Mouse (Mus musculus) liver, embryonic 14.5 days (tissue): Measurements from ENCODE around the gene Ntrk3. TPM values are rescaled to one million over a fixed set of nuclear protein-coding genes. Genes with fewer than 3 reads are reported as not detected.

ENCODE experiments used
- ATAC-seq: fragments of 200-750 bp; cut with Nextera tagmentation; 2 replicates; pipeline ENCODE4 v1.8.0; 2017; ENCODE audit warnings: moderate number of reproducible peaks, mild to moderate bottlenecking, moderate library complexity; ENCODE audit not compliant: insufficient read depth
- DNase-seq, 3 experiments: peaks; one replicate each; pipeline ENCODE4 v3.0.0-alpha.2; 2012 to 2013; ENCODE audit warnings: low read depth in 3 of 3, low spot score in 3 of 3
- H3K27ac ChIP-seq: fragments of 300-500 bp; sonication (generic); 2 replicates; pipeline ENCODE4 v1.5.1; 2014; ENCODE audit warnings: moderate library complexity, mild to moderate bottlenecking, control low read depth, inconsistent platforms
- H3K27me3 ChIP-seq: fragments of 300-500 bp; sonication (generic); 2 replicates; pipeline ENCODE4 v1.6.1; 2014; ENCODE audit warnings: mild to moderate bottlenecking, low read length, moderate library complexity; ENCODE audit not compliant: control insufficient read depth, insufficient read depth
- H3K36me3 ChIP-seq: fragments of 300-500 bp; sonication (generic); replicated peaks from 2 replicates; pipeline ENCODE4 v1.6.1; 2014; ENCODE audit warnings: low read depth; ENCODE audit not compliant: control insufficient read depth, insufficient read depth
- H3K4me1 ChIP-seq, 2 experiments: fragments of 200-500 bp in 1 of 2; fragments of 300-500 bp in 1 of 2; sonication (generic) in 1 of 2; replicated peaks; 2 replicates each; pipeline ENCODE4 v1.6.1; 2012 to 2014; ENCODE audit warnings: antibody characterized with exemption in 1 of 2, inconsistent platforms in 1 of 2, low read length in 1 of 2; ENCODE audit not compliant: control insufficient read depth in 2 of 2, insufficient read depth in 2 of 2
- H3K4me2 ChIP-seq: fragments of 300-500 bp; sonication (generic); 2 replicates; pipeline ENCODE4 v1.6.1; 2014; ENCODE audit warnings: low read depth, mild to moderate bottlenecking, control low read depth, moderate library complexity
- H3K4me3 ChIP-seq, 2 experiments: fragments of 200-500 bp in 1 of 2; fragments of 300-500 bp in 1 of 2; sonication (generic) in 1 of 2; 2 replicates each; pipeline ENCODE4 v1.5.1; 2012 to 2014; ENCODE audit warnings: low read depth in 2 of 2, low read length in 2 of 2, mild to moderate bottlenecking in 2 of 2, control low read depth in 1 of 2, inconsistent platforms in 1 of 2, moderate library complexity in 1 of 2; ENCODE audit not compliant: insufficient read depth in 1 of 2
- H3K9ac ChIP-seq: fragments of 300-500 bp; sonication (generic); replicated peaks from 2 replicates; pipeline ENCODE4 v1.6.1; 2014; ENCODE audit warnings: mild to moderate bottlenecking, control low read depth, moderate library complexity
- H3K9me3 ChIP-seq: fragments of 300-500 bp; sonication (generic); 2 replicates; pipeline ENCODE4 v1.6.1; 2016; ENCODE audit warnings: low read length, mixed read lengths; ENCODE audit not compliant: control insufficient read depth
- CTCF ChIP-seq: IDR thresholded peaks from 2 replicates; pipeline ENCODE4 v1.5.1; 2016; ENCODE audit warnings: antibody characterized with exemption, low read depth, control low read depth
- EP300 ChIP-seq: IDR thresholded peaks from 2 replicates; pipeline ENCODE4 v1.6.1; 2016; ENCODE audit warnings: antibody characterized with exemption, low read depth
- WGBS: fragments of 180-500 bp; shearing (Covaris S2); extraction: QIAGEN DNeasy Blood & Tissue Kit; methylation state at CpG from one replicate; pipeline ENCODE4 v1.1.7; 2014; ENCODE audit not compliant: insufficient replicate concordance; 5-methylcytosine and 5-hydroxymethylcytosine counted together
- polyA plus RNA-seq, 2 experiments: library from polyadenylated mRNA; depleted of rRNA in 1 of 2; stranded (reverse) in 1 of 2; unstranded in 1 of 2; fragments of >200 nt; fragmentation: Nextera tagmentation in 1 of 2; extraction: Ambion mirVana in 1 of 2; gene quantifications; 2 replicates each; pipeline versions ENCODE4 v1.2.1 to v1.2.3; 2012 to 2014

The Ntrk3 gene
- polyA plus RNA-seq, 2 experiments, result 0.14 to 0.25 TPM

- Histone ChIP-seq H3K4me2 (no peak overlapping the region), H3K36me3 (no peaks in the 10 kb centered on the region), H3K4me1 (no peaks in the 10 kb centered on the region), H3K27ac (no peak overlapping the region), H3K9ac (no peak overlapping the region), H3K9me3 (no peaks in the 10 kb centered on the region), H3K27me3 (no peaks in the 10 kb centered on the region), H3K4me3 (no peak overlapping the region)
- WGBS, result 54% methylated on average over 4 of the region's 4 CpGs
- ATAC-seq (no peak), DNase-seq (no peak)
- TF ChIP-seq CTCF, result no peak
- no peak for TF ChIP-seq EP300
Observed at GRCm38 (mm10) chr7:78400219-78400618, 337.6 kb downstream of the Ntrk3 start.

- no peaks in the 10 kb centered on the region for H3K9me3 ChIP-seq
Observed at GRCm38 (mm10) chr7:78398377-78398776, 339.4 kb downstream of the Ntrk3 start.

GRCm38 (mm10) chr7:78397215-78397614 lies 340.6 kb downstream of the Ntrk3 start:
- no peak overlapping the region for H3K4me2 ChIP-seq
- DNase-seq (no peak), ATAC-seq (no peak)
- no peak overlapping the region for H3K4me3 ChIP-seq
- H3K27ac ChIP-seq, result no peak overlapping the region
- no peaks in the 10 kb centered on the region for H3K9me3 ChIP-seq
- H3K4me1 ChIP-seq, result no peaks in the 10 kb centered on the region
- H3K36me3 ChIP-seq, result no peaks in the 10 kb centered on the region
- H3K9ac ChIP-seq, result no peak overlapping the region
- TF ChIP-seq CTCF (no peak), EP300 (no peak)
- 59% methylated on average over 4 of the region's 4 CpGs for WGBS
- H3K27me3 ChIP-seq, result no peaks in the 10 kb centered on the region

More at GRCm38 (mm10) chr7:78398377-78398776, 339.4 kb downstream of the Ntrk3 start:
- no peak overlapping the region for H3K4me2 ChIP-seq
- no peaks in the 10 kb centered on the region for H3K27me3 ChIP-seq
- H3K4me1 ChIP-seq, result no peaks in the 10 kb centered on the region
- no peaks in the 10 kb centered on the region for H3K36me3 ChIP-seq
- no peak overlapping the region for H3K27ac ChIP-seq
- H3K9ac ChIP-seq, result no peak overlapping the region
- H3K4me3 ChIP-seq, result no peak overlapping the region
- ATAC-seq (no peak), DNase-seq (no peak)
- TF ChIP-seq CTCF, result no peak

GRCm38 (mm10) chr7:78390019-78390418 lies 347.8 kb downstream of the Ntrk3 start:
- no peaks in the 10 kb centered on the region for H3K36me3 ChIP-seq
- 59% methylated on average over 3 of the region's 3 CpGs for WGBS
- DNase-seq, result no peak
- no peaks in the 10 kb centered on the region for H3K9me3 ChIP-seq
- no peak for ATAC-seq
- no peak overlapping the region for H3K27ac ChIP-seq
- no peak overlapping the region for H3K4me3 ChIP-seq
- H3K4me2 ChIP-seq, result no peak overlapping the region
- H3K4me1 ChIP-seq, result no peaks in the 10 kb centered on the region
- no peaks in the 10 kb centered on the region for H3K27me3 ChIP-seq
- no peak overlapping the region for H3K9ac ChIP-seq
- TF ChIP-seq EP300, result no peak
- TF ChIP-seq CTCF, result no peak

- no peak overlapping the region for H3K4me3 ChIP-seq
- no peaks in the 10 kb centered on the region for H3K4me1 ChIP-seq
- no peak overlapping the region for H3K9ac ChIP-seq
- DNase-seq, result no peak
- H3K27me3 ChIP-seq, result no peaks in the 10 kb centered on the region
- no peaks in the 10 kb centered on the region for H3K36me3 ChIP-seq
- TF ChIP-seq EP300 (no peak), CTCF (no peak)
- WGBS, result 59% methylated on average over 5 of the region's 5 CpGs
- no peak overlapping the region for H3K4me2 ChIP-seq
- no peak overlapping the region for H3K27ac ChIP-seq
- H3K9me3 ChIP-seq, result no peaks in the 10 kb centered on the region
- ATAC-seq, result no peak
Observed at GRCm38 (mm10) chr7:78388101-78388500, 349.7 kb downstream of the Ntrk3 start.

GRCm38 (mm10) chr7:78385971-78386370 lies 351.8 kb downstream of the Ntrk3 start:
- DNase-seq, result no peak
- no peak for ATAC-seq

More at GRCm38 (mm10) chr7:78385971-78386370, 351.8 kb downstream of the Ntrk3 start:
- Histone ChIP-seq H3K4me3 (no peak overlapping the region), H3K9ac (no peak overlapping the region), H3K4me1 (no peaks in the 10 kb centered on the region), H3K4me2 (no peak overlapping the region), H3K9me3 (no peaks in the 10 kb centered on the region), H3K27ac (no peak overlapping the region), H3K27me3 (no peaks in the 10 kb centered on the region), H3K36me3 (no peaks in the 10 kb centered on the region)
- TF ChIP-seq CTCF (no peak), EP300 (no peak)
- 33% methylated on average over 1 of the region's 1 CpGs for WGBS
